22 mouse cellular contexts compared by ENCODE assay signal in the genomic region with DNA sequence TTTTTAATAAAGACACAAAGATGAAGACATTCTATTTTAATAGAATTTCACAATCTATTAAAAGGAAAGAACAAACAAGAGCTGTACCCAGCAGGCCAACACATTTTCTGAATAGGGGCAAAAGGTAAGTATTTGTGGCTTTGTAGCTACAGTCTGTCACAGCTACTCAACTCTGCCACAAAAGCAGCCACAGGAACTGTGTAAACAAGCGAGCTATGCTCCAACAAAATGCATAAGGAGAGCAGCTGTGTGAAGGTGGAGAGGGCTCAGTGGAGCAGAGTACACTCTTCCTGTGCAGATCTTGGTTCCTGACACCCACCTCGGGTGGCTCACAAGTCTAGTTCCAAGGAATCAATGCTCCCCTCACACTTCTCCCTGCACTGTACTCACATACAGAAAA. TPM values are rescaled to one million over a fixed set of nuclear protein-coding genes. Genes with fewer than 3 reads are reported as not detected.
A peak's percentile ranks its signal among the peaks of the same experiment; 100 is the strongest.
DNase-seq lines count a peak whose midpoint lies in the region; ATAC-seq and TF ChIP-seq lines count a peak whose summit lies in the region.
"Had no signal": no experiment of that assay in that cellular context is flagged by ENCODE, and none has a peak within 500 bp of the region (broad histone marks: within the 10 kb centered on the region; RNA-seq: fewer than 3 reads in every experiment).

No protein-coding gene starts in this region.

- no peaks in the 10 kb centered on the region for H3K27me3 ChIP-seq in liver, adult 2 months (ENCODE audit: control insufficient read depth, insufficient read depth, low read length)
- no peaks in the 10 kb centered on the region for H3K27me3 ChIP-seq in liver, embryonic 12.5 days (replicated peaks)
- H3K27me3 ChIP-seq in neural tube, embryonic 13.5 days, result no peaks in the 10 kb centered on the region
- no peaks in the 10 kb centered on the region for H3K27me3 ChIP-seq in neural tube, embryonic 15.5 days (replicated peaks)
- H3K27me3 ChIP-seq in hindbrain, embryonic 16.5 days (replicated peaks; ENCODE audit: control insufficient read depth, insufficient read depth, low read length), result no peaks in the 10 kb centered on the region
- H3K27me3 ChIP-seq: hindbrain, embryonic 13.5 days; intestine, embryonic 15.5 days; midbrain, embryonic 13.5 days had no signal

- peak overlapping the region; percentile 22 for H3K9ac ChIP-seq in liver, adult 2 months (ENCODE audit: low read depth, low read length)
- no peak overlapping the region for H3K9ac ChIP-seq in liver, embryonic 12.5 days
- no peak overlapping the region for H3K9ac ChIP-seq in neural tube, embryonic 13.5 days
- no peak overlapping the region for H3K9ac ChIP-seq in neural tube, embryonic 15.5 days (replicated peaks)
- H3K9ac ChIP-seq in hindbrain, embryonic 16.5 days (ENCODE audit: low read depth, low read length), result no peak overlapping the region
- H3K9ac ChIP-seq: hindbrain, embryonic 13.5 days; intestine, embryonic 15.5 days; midbrain, embryonic 13.5 days had no signal

- H3K4me1 ChIP-seq in liver, adult 2 months (ENCODE audit: control insufficient read depth, insufficient read depth, low read length), result peaks cover 13% of the 10 kb centered on the region
- peaks cover 18% of the 10 kb centered on the region for H3K4me1 ChIP-seq in liver, embryonic 12.5 days
- peaks cover 16% of the 10 kb centered on the region for H3K4me1 ChIP-seq in neural tube, embryonic 13.5 days (replicated peaks)
- H3K4me1 ChIP-seq in neural tube, embryonic 15.5 days, result peaks cover 14% of the 10 kb centered on the region
- no peaks in the 10 kb centered on the region for H3K4me1 ChIP-seq in hindbrain, embryonic 16.5 days (ENCODE audit: control insufficient read depth, insufficient read depth, low read depth, low read length)

- H3K9me3 ChIP-seq in liver, embryonic 12.5 days (replicated peaks), result no peaks in the 10 kb centered on the region
- H3K9me3 ChIP-seq in neural tube, embryonic 13.5 days, result no peaks in the 10 kb centered on the region
- no peaks in the 10 kb centered on the region for H3K9me3 ChIP-seq in neural tube, embryonic 15.5 days (replicated peaks)
- no peaks in the 10 kb centered on the region for H3K9me3 ChIP-seq in hindbrain, embryonic 16.5 days (ENCODE audit: control insufficient read depth, low read length)
- H3K9me3 ChIP-seq: hindbrain, embryonic 13.5 days; intestine, embryonic 15.5 days; midbrain, embryonic 13.5 days had no signal

- peaks cover 9% of the 10 kb centered on the region; the same call in 1 of the 2 replicates for H3K79me2 ChIP-seq in liver, adult 2 months (ENCODE audit: control insufficient read depth, insufficient read depth, low read length)

- WGBS in liver, adult 2 months, result 26% methylated on average over 2 of the region's 2 CpGs
- 63% methylated on average over 2 of the region's 2 CpGs for WGBS in liver, embryonic 12.5 days (ENCODE audit: insufficient replicate concordance)
- WGBS in neural tube, embryonic 13.5 days, result 77% methylated on average over 2 of the region's 2 CpGs
- WGBS in neural tube, embryonic 15.5 days, result 62% methylated on average over 2 of the region's 2 CpGs
- 78% methylated on average over 2 of the region's 2 CpGs for WGBS in hindbrain, embryonic 16.5 days

- peaks cover 16% of the 10 kb centered on the region for H3K36me3 ChIP-seq in liver, adult 2 months (ENCODE audit: control insufficient read depth, insufficient read depth, low read length)
- peaks cover 85% of the 10 kb centered on the region for H3K36me3 ChIP-seq in liver, embryonic 12.5 days
- H3K36me3 ChIP-seq in neural tube, embryonic 13.5 days, result peaks cover 47% of the 10 kb centered on the region
- peaks cover 27% of the 10 kb centered on the region for H3K36me3 ChIP-seq in neural tube, embryonic 15.5 days
- peaks cover 12% of the 10 kb centered on the region for H3K36me3 ChIP-seq in hindbrain, embryonic 16.5 days (ENCODE audit: control insufficient read depth, insufficient read depth, low read length)

- no peak for TF ChIP-seq CTCF in liver, adult 2 months (IDR thresholded peaks at IDR 0.05; ENCODE audit: low read depth, low read length)

- no peak for TF ChIP-seq POLR2A in liver, adult 2 months (IDR thresholded peaks at IDR 0.05; ENCODE audit: extremely low read depth, insufficient read depth, low read length)

- no peak for ATAC-seq in liver, embryonic 12.5 days
- ATAC-seq in neural tube, embryonic 13.5 days (ENCODE audit: low read depth), result no peak
- no peak for ATAC-seq in neural tube, embryonic 15.5 days (ENCODE audit: low FRiP score)
- ATAC-seq in hindbrain, embryonic 16.5 days, result no peak
- ATAC-seq: forebrain, embryonic 16.5 days; intestine, embryonic 15.5 days; midbrain, embryonic 13.5 days had no signal

- no peak overlapping the region for H3K4me3 ChIP-seq in liver, adult 2 months (ENCODE audit: insufficient read depth, low read depth, low read length)
- no peak overlapping the region for H3K4me3 ChIP-seq in liver, embryonic 12.5 days
- H3K4me3 ChIP-seq in neural tube, embryonic 13.5 days, result no peak overlapping the region
- H3K4me3 ChIP-seq in neural tube, embryonic 15.5 days (replicated peaks), result no peak overlapping the region
- no peak overlapping the region for H3K4me3 ChIP-seq in hindbrain, embryonic 16.5 days (ENCODE audit: low read length)
- H3K4me3 ChIP-seq: hindbrain, embryonic 13.5 days; intestine, embryonic 15.5 days; midbrain, embryonic 13.5 days had no signal

- peak overlapping the region; percentile 78 for H3K27ac ChIP-seq in liver, adult 2 months (replicated peaks; ENCODE audit: insufficient read depth, low read depth, low read length)
- H3K27ac ChIP-seq in liver, embryonic 12.5 days, result no peak overlapping the region
- H3K27ac ChIP-seq in neural tube, embryonic 13.5 days (replicated peaks), result 0 out of 2 replicates have a peak overlapping the region, but pooled peaks have one; percentile 33
- H3K27ac ChIP-seq in neural tube, embryonic 15.5 days (replicated peaks), result no peak overlapping the region
- H3K27ac ChIP-seq in hindbrain, embryonic 16.5 days (ENCODE audit: low read depth, low read length), result no peak overlapping the region
- H3K27ac ChIP-seq: hindbrain, embryonic 13.5 days; intestine, embryonic 15.5 days; macrophage; midbrain, embryonic 13.5 days had no signal

- DNase-seq in liver, adult 2 months (ENCODE audit: extremely low read depth, low read depth, low spot score), result peak; percentile 86
- DNase-seq in lung, postnatal 36 days, result peak; percentile 44
- DNase-seq in adrenal gland, postnatal 25 days, result no peak
- DNase-seq: cerebellum, postnatal 10 days; heart, postnatal 14 days; kidney, postnatal 14 days; retina, postnatal 1 day; right cerebral cortex, postnatal 4 days; thymus, adult 2 months had no signal

- H3K4me2 ChIP-seq in liver, embryonic 12.5 days, result no peak overlapping the region
- H3K4me2 ChIP-seq in neural tube, embryonic 13.5 days, result no peak overlapping the region
- no peak overlapping the region for H3K4me2 ChIP-seq in neural tube, embryonic 15.5 days
- H3K4me2 ChIP-seq in hindbrain, embryonic 16.5 days (ENCODE audit: low read length), result no peak overlapping the region
- H3K4me2 ChIP-seq: heart, embryonic 11.5 days; hindbrain, embryonic 13.5 days; intestine, embryonic 15.5 days; midbrain, embryonic 13.5 days had no signal

RNA-seq across cellular contexts. Expression of a gene that starts 29.6 kb away (rescaled TPM):
- total RNA-seq in liver, adult 2 months (2014; rRNA removed), result 22.3 and 28.0 TPM in 2 replicates
- 6.4 and 7.3 TPM in 2 replicates for polyA plus RNA-seq in liver, adult 2 months (2012; rRNA removed)
- 27.2 and 29.8 TPM in 2 replicates for polyA plus RNA-seq in liver, embryonic 12.5 days (2016; fragmentation: Nextera tagmentation; extraction: Ambion mirVana)
- 101 and 113 TPM in 2 replicates for polyA plus RNA-seq in neural tube, embryonic 13.5 days (2015; fragmentation: Nextera tagmentation; extraction: Ambion mirVana)
- polyA plus RNA-seq in neural tube, embryonic 15.5 days (2015; fragmentation: Nextera tagmentation; extraction: Ambion mirVana), result 78.0 and 91.9 TPM in 2 replicates
- polyA plus RNA-seq in hindbrain, embryonic 16.5 days (2015; fragmentation: Nextera tagmentation; extraction: Ambion mirVana), result 75.4 and 76.6 TPM in 2 replicates
- 39.2 and 40.0 TPM in 2 replicates for total RNA-seq in adrenal gland, postnatal 25 days (2021)

RNA-seq across cellular contexts. Expression of a gene that starts 40.8 kb away (rescaled TPM):
- total RNA-seq in liver, adult 2 months (2014; rRNA removed), result not detected in 2 replicates
- not detected in 2 replicates for polyA plus RNA-seq in liver, adult 2 months (2012; rRNA removed)
- polyA plus RNA-seq in liver, embryonic 12.5 days (2016; fragmentation: Nextera tagmentation; extraction: Ambion mirVana), result 477 and 480 TPM in 2 replicates
- polyA plus RNA-seq in neural tube, embryonic 13.5 days (2015; fragmentation: Nextera tagmentation; extraction: Ambion mirVana), result 1.5 and 2.0 TPM in 2 replicates
- 1.6 and 1.9 TPM in 2 replicates for polyA plus RNA-seq in neural tube, embryonic 15.5 days (2015; fragmentation: Nextera tagmentation; extraction: Ambion mirVana)
- polyA plus RNA-seq in hindbrain, embryonic 16.5 days (2015; fragmentation: Nextera tagmentation; extraction: Ambion mirVana), result 1.7 and 2.1 TPM in 2 replicates
- total RNA-seq in adrenal gland, postnatal 25 days (2021), result 0.33 TPM in 1 of 2 replicates, not detected in the other
- total RNA-seq: layer of hippocampus, postnatal 10 days; left cerebral cortex, postnatal 14 days; neutrophil, adult 5-6 weeks had no signal
- polyA plus RNA-seq: macrophage had no signal

RNA-seq across cellular contexts. Expression of a gene that starts 55.7 kb away (rescaled TPM):
- 6.5 and 7.4 TPM in 2 replicates for total RNA-seq in liver, adult 2 months (2014; rRNA removed)
- 19.8 and 21.1 TPM in 2 replicates for polyA plus RNA-seq in liver, adult 2 months (2012; rRNA removed)
- 26.4 and 28.2 TPM in 2 replicates for polyA plus RNA-seq in liver, embryonic 12.5 days (2016; fragmentation: Nextera tagmentation; extraction: Ambion mirVana)
- 3.6 and 4.9 TPM in 2 replicates for polyA plus RNA-seq in neural tube, embryonic 13.5 days (2015; fragmentation: Nextera tagmentation; extraction: Ambion mirVana)
- 2.4 and 7.9 TPM in 2 replicates for polyA plus RNA-seq in neural tube, embryonic 15.5 days (2015; fragmentation: Nextera tagmentation; extraction: Ambion mirVana)
- 3.0 and 3.9 TPM in 2 replicates for polyA plus RNA-seq in hindbrain, embryonic 16.5 days (2015; fragmentation: Nextera tagmentation; extraction: Ambion mirVana)
- total RNA-seq in adrenal gland, postnatal 25 days (2021), result 42.4 and 43.3 TPM in 2 replicates

Comparison
In these comparisons a context has a peak if more than half of its experiments do, and no peak if none do; other contexts are left out.
1. H3K27ac ChIP-seq: peak in liver, adult 2 months (single experiment) and neural tube, embryonic 13.5 days (single experiment); none in liver, embryonic 12.5 days (single experiment), neural tube, embryonic 15.5 days (single experiment) and hindbrain, embryonic 16.5 days (single experiment).
2. RNA of a gene that starts 40.8 kb away (polyA plus RNA-seq): 477 to 480 TPM in liver, embryonic 12.5 days; 1.7 to 2.1 TPM in hindbrain, embryonic 16.5 days, 1.6 to 1.9 TPM in neural tube, embryonic 15.5 days, 1.5 to 2.0 TPM in neural tube, embryonic 13.5 days and not detected in liver, adult 2 months; every median in the first group is over 100 times any median in the second.